Mouse (Mus musculus) liver, embryonic 13.5 days (tissue): ENCODE data around the gene Amigo1. TPM values are rescaled to one million over a fixed set of nuclear protein-coding genes. Genes with fewer than 3 reads are reported as not detected.
A peak's percentile ranks its signal among the peaks of the same experiment; 100 is the strongest.
"Not testable (repeated sequence)": the region's sequence is repeated elsewhere in the genome, so short reads cannot be mapped to it uniquely, and the experiment has no call there.

ENCODE experiments used
- ATAC-seq: fragments of 200-750 bp; cut with Nextera tagmentation; 2 replicates; pipeline ENCODE4 v1.8.0; 2017; ENCODE audit warnings: low read depth, mild to moderate bottlenecking, moderate number of reproducible peaks, moderate library complexity
- DNase-seq: peaks from one replicate; pipeline ENCODE4 v3.0.0; 2022
- H3K27ac ChIP-seq: fragments of 300-500 bp; sonication (generic); 2 replicates; pipeline ENCODE4 v1.5.1; 2015; ENCODE audit warnings: moderate library complexity, mild to moderate bottlenecking, inconsistent platforms
- H3K27me3 ChIP-seq: fragments of 300-500 bp; sonication (generic); 2 replicates; pipeline ENCODE4 v1.6.1; 2015; ENCODE audit warnings: mild to moderate bottlenecking, inconsistent platforms
- H3K36me3 ChIP-seq: fragments of 300-500 bp; sonication (generic); 2 replicates; pipeline ENCODE4 v1.6.1; 2015; ENCODE audit warnings: mild to moderate bottlenecking, inconsistent platforms
- H3K4me1 ChIP-seq: fragments of 300-500 bp; sonication (generic); replicated peaks from 2 replicates; pipeline ENCODE4 v1.6.1; 2015; ENCODE audit warnings: inconsistent platforms
- H3K4me2 ChIP-seq: fragments of 300-500 bp; sonication (generic); 2 replicates; pipeline ENCODE4 v1.6.1; 2015; ENCODE audit warnings: inconsistent platforms, mild to moderate bottlenecking, moderate library complexity
- H3K4me3 ChIP-seq: fragments of 300-500 bp; sonication (generic); replicated peaks from 2 replicates; pipeline ENCODE4 v1.5.1; 2015; ENCODE audit warnings: mild to moderate bottlenecking, inconsistent platforms
- H3K9ac ChIP-seq: fragments of 300-500 bp; sonication (generic); 2 replicates; pipeline ENCODE4 v1.6.1; 2015; ENCODE audit warnings: mild to moderate bottlenecking, inconsistent platforms
- H3K9me3 ChIP-seq: fragments of 300-500 bp; sonication (generic); replicated peaks from 2 replicates; pipeline ENCODE4 v1.6.1; 2016; ENCODE audit warnings: inconsistent platforms
- whole genome bisulfite sequencing: fragments of 180-500 bp; shearing (Covaris S2); methylation state at CpG from one replicate; pipeline ENCODE4 v1.1.7; 2015; ENCODE audit not compliant: insufficient replicate concordance; 5-methylcytosine and 5-hydroxymethylcytosine counted together
- polyA plus RNA-seq: library from polyadenylated mRNA; unstranded; fragments of >200 nt; fragmentation: Nextera tagmentation; extraction: Ambion mirVana; gene quantifications from 2 replicates; pipeline ENCODE4 v1.2.1, GENCODE M21; 2015

Amigo1 gene
- polyA plus RNA-seq, 1 experiment from 2014 or later: 0.51 TPM

GRCm38 (mm10) chr3:108214734-108215133, 28.6 kb downstream of the Amigo1 start:
- DNase-seq (no peak), ATAC-seq (no peak)
- H3K9me3 ChIP-seq: no peaks in the 10 kb centered on the region
- H3K27me3 ChIP-seq: peaks cover 42% of the 10 kb centered on the region
- peaks cover 11% of the 10 kb centered on the region for H3K4me1 ChIP-seq
- 12% methylated on average over 5 of the region's 5 CpGs for WGBS
- H3K27ac ChIP-seq: no peak overlapping the region
- H3K4me2 ChIP-seq: no peak overlapping the region
- no peaks in the 10 kb centered on the region for H3K36me3 ChIP-seq
- H3K9ac ChIP-seq: no peak overlapping the region
- H3K4me3 ChIP-seq: no peak overlapping the region

DNA sequence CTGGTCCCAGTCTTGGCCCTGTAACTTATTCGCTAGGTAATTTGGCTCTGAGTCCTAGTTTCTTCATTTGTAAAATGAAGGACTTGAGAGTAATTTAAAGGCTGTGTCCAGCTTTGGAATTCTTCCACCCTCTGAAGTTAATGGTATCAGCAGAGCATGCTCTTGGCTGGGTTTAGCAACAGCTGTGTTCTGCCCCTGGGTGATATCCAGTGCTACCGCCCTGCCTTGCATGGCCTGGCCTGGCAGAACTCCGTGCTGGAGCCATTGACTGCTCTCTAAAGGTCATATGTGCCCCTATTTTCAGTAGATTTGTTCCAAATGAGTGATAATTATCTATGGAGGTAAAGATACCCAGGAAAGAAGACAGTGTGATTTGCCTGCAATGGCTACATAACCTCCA, 34.5 kb downstream of the Amigo1 start:
- no peak overlapping the region for H3K4me2 ChIP-seq
- H3K4me3 ChIP-seq: no peak overlapping the region
- H3K9ac ChIP-seq: no peak overlapping the region
- ATAC-seq: no peak
- DNase-seq: no peak
- H3K36me3 ChIP-seq: no peaks in the 10 kb centered on the region
- H3K4me1 ChIP-seq: no peaks in the 10 kb centered on the region
- no peak overlapping the region for H3K27ac ChIP-seq
- WGBS: 68% methylated on average over 3 of the region's 3 CpGs
- no peaks in the 10 kb centered on the region for H3K9me3 ChIP-seq
- H3K27me3 ChIP-seq: peaks cover 75% of the 10 kb centered on the region

GRCm38 (mm10) chr3:108225711-108226557, 39.8 kb downstream of the Amigo1 start:
- peak overlapping the region; percentile 45 for H3K4me3 ChIP-seq
- H3K9me3 ChIP-seq: no peaks in the 10 kb centered on the region
- H3K27me3 ChIP-seq: peaks cover 89% of the 10 kb centered on the region
- WGBS: 4% methylated on average over 65 of the region's 67 CpGs
- ATAC-seq (no peak), DNase-seq (no peak)
- H3K36me3 ChIP-seq: no peaks in the 10 kb centered on the region
- peaks cover 10% of the 10 kb centered on the region for H3K4me1 ChIP-seq
- H3K27ac ChIP-seq: no peak overlapping the region
- 0 out of 2 replicates have a peak overlapping the region, but pooled peaks have one; percentile 9 for H3K9ac ChIP-seq
- H3K4me2 ChIP-seq: peak overlapping the region; percentile 59

GRCm38 (mm10) chr3:108226558-108227350, 40.6 kb downstream of the Amigo1 start, which contains the start of gene Sypl2:
Sypl2 (minus strand) TSS chr3:108226648.
- no peaks in the 10 kb centered on the region for H3K36me3 ChIP-seq
- no peaks in the 10 kb centered on the region for H3K9me3 ChIP-seq
- H3K4me3 ChIP-seq: peak within 1 kb of the TSS; percentile 45
- peak within 1 kb of the TSS; percentile 59 for H3K4me2 ChIP-seq
- H3K27me3 ChIP-seq: peaks cover 82% of the 10 kb centered on the region
- 6% methylated on average over 44 of the region's 44 CpGs for WGBS
- no peak within 1 kb of the TSS for H3K27ac ChIP-seq
- H3K9ac ChIP-seq: 0 out of 2 replicates have a peak within 1 kb of the TSS, but pooled peaks have one; percentile 9
- no peak for ATAC-seq
- peaks cover 10% of the 10 kb centered on the region for H3K4me1 ChIP-seq
- no peak for DNase-seq

- no peak overlapping the region for H3K4me3 ChIP-seq
- no peak overlapping the region for H3K4me2 ChIP-seq
- ATAC-seq (no peak), DNase-seq (no peak)
- peaks cover 74% of the 10 kb centered on the region for H3K27me3 ChIP-seq
- H3K36me3 ChIP-seq: no peaks in the 10 kb centered on the region
- WGBS: 60% methylated on average over 2 of the region's 2 CpGs
- H3K9ac ChIP-seq: no peak overlapping the region
- peaks cover 10% of the 10 kb centered on the region for H3K4me1 ChIP-seq
- H3K27ac ChIP-seq: no peak overlapping the region
- no peaks in the 10 kb centered on the region for H3K9me3 ChIP-seq
Measured at GRCm38 (mm10) chr3:108227521-108227920, 41.4 kb downstream of the Amigo1 start.

DNA sequence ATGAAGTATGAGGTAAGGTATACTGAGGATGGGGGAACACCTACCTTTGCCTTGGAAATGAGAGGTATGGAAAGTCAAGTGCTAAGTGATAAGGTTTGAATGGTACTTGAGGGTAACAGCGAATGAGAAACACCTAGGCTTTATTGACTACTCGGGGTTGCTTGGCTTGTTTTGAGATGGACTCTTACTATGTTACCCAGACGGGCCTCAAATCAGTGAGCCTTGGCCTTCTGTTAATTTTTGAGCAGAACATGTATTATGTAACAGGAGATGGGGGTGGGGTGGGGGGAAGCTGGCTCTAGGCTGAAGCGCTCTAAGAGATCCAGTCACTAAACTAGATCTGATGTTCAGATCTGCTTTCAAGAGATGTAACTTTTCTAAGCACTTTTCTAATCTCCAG, 45.5 kb downstream of the Amigo1 start:
- Histone ChIP-seq H3K4me2 (no peak overlapping the region), H3K4me3 (no peak overlapping the region), H3K4me1 (peaks cover 1% of the 10 kb centered on the region), H3K9ac (no peak overlapping the region), H3K9me3 (no peaks in the 10 kb centered on the region), H3K27ac (no peak overlapping the region), H3K27me3 (peaks cover 39% of the 10 kb centered on the region), H3K36me3 (no peaks in the 10 kb centered on the region)
- DNase-seq (no peak), ATAC-seq (no peak)
- WGBS: 67% methylated on average over 4 of the region's 4 CpGs

DNA sequence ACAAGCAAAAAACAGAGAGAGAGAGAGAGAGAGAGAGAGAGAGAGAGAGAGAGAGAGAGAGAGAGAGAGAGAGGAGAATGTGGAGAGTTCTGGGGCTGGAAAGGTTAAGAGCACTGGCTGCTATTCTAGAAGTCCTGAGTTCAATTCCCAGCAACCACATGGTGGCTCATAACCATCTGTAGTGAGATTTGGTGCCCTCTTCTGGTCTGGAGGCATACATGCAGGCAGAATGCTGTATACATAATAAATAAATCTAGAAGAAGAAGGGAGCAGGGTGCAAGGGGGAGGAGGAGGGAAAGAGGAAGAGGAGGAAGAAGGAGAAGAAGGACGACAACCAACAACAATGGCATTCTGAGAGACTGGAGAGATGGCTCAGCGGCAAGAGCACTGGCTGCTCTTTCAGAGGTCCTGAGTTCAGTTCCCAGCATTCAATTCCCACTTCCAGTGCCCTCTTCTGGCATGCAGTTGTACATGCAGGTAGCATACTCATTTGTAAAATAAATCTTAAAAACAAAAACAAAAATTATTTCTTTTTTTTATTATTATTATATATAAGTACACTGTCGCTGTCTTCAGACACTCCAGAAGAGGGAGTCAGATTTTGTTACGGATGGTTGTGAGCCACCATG, 51.5 kb downstream of the Amigo1 start:
- not testable (repeated sequence) for H3K4me3 ChIP-seq, H3K27me3 ChIP-seq, H3K36me3 ChIP-seq, ATAC-seq, H3K4me2 ChIP-seq, H3K27ac ChIP-seq, H3K4me1 ChIP-seq, H3K9ac ChIP-seq, H3K9me3 ChIP-seq, DNase-seq
- 71% methylated on average over 4 of the region's 4 CpGs for WGBS

DNA sequence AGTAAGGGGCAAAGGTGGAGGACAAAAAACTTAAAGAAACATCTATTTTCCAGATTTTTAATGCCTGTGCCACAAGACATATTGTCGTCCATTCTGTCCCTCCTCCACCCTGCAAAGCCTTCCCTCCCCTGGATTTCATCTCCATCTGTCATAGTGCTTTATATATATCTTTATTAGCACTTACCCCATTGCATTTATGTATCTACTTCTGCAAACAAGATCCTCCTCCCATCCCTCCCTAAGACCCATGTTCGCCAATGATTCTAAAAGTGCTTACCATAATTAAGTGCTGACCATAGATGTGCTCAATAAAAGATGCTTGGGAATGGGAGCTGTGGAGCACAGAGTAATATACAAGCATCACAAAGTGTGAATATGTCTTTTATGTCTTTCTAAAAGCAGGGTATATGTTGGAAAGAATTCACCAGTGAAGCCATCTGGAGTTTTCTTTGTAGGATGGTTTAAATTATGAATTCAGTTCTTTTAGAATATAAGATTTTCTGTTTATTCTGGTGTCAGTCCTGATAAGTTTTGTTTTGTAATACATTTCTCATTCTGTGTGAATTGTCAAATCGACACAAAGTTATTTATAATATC, 55.2 kb downstream of the Amigo1 start:
- Histone ChIP-seq H3K9ac (no peak overlapping the region), H3K9me3 (no peaks in the 10 kb centered on the region), H3K27ac (no peak overlapping the region), H3K36me3 (no peaks in the 10 kb centered on the region), H3K4me3 (no peak overlapping the region), H3K4me1 (no peaks in the 10 kb centered on the region), H3K4me2 (no peak overlapping the region), H3K27me3 (no peaks in the 10 kb centered on the region)
- no peak for ATAC-seq
- no peak for DNase-seq
- WGBS: 68% methylated on average over 3 of the region's 3 CpGs

Other genes starting within 250 kb of the Amigo1 start
- gene Gstm6, start 242.6 kb upstream of the Amigo1 start, polyA plus RNA-seq: 9.0 and 12.0 TPM in 2 replicates
- gene Gstm3, start 217.1 kb upstream of the Amigo1 start, polyA plus RNA-seq: 11.4 and 11.8 TPM in 2 replicates
- 5.9 and 6.1 TPM in 2 replicates for gene Gstm2, start 199.9 kb upstream of the Amigo1 start, polyA plus RNA-seq
- 264 and 265 TPM in 2 replicates for gene Gstm1, start 168.4 kb upstream of the Amigo1 start, polyA plus RNA-seq
- 17.9 and 19.6 TPM in 2 replicates for gene Gstm4, start 141.4 kb upstream of the Amigo1 start, polyA plus RNA-seq
- gene Ampd2, start 99.7 kb upstream of the Amigo1 start, polyA plus RNA-seq: 46.0 and 48.2 TPM in 2 replicates
- gene Gnat2, start 93.5 kb upstream of the Amigo1 start, polyA plus RNA-seq: 2.6 and 3.1 TPM in 2 replicates
- gene Gnai3, start 40.2 kb upstream of the Amigo1 start, polyA plus RNA-seq: 67.8 and 83.4 TPM in 2 replicates
- not detected in 2 replicates for gene Gpr61, start 31.5 kb upstream of the Amigo1 start, polyA plus RNA-seq
- gene Cyb561d1, start 14.9 kb downstream of the Amigo1 start, polyA plus RNA-seq: 1.7 and 2.0 TPM in 2 replicates
- gene Atxn7l2, start 24.6 kb downstream of the Amigo1 start, polyA plus RNA-seq: 3.1 and 3.3 TPM in 2 replicates
- 0.05 and 0.07 TPM in 2 replicates for gene Sypl2, start 40.3 kb downstream of the Amigo1 start, polyA plus RNA-seq
- 224 and 238 TPM in 2 replicates for gene Psma5, start 70.6 kb downstream of the Amigo1 start, polyA plus RNA-seq
- 2.6 and 2.8 TPM in 2 replicates for gene Sort1, start 97.7 kb downstream of the Amigo1 start, polyA plus RNA-seq
- gene Mybphl, start 178.6 kb downstream of the Amigo1 start, polyA plus RNA-seq: 0.07 and 0.08 TPM in 2 replicates
- gene Psrc1, start 197.5 kb downstream of the Amigo1 start, polyA plus RNA-seq: 14.9 and 15.8 TPM in 2 replicates
- 0.22 and 0.56 TPM in 2 replicates for gene Celsr2, start 229.2 kb downstream of the Amigo1 start, polyA plus RNA-seq